Mouse (Mus musculus): ENCODE data around the gene Ric1. TPM values are rescaled to one million over a fixed set of nuclear protein-coding genes. Genes with fewer than 3 reads are reported as not detected.
"Not testable (repeated sequence)": the region's sequence is repeated elsewhere in the genome, so short reads cannot be mapped to it uniquely, and the experiment has no call there.

Ric1 gene
- polyA plus RNA-seq, 1 experiment from 2014 or later: 15.9 TPM

GRCm38 (mm10) chr19:29518409-29518808, 3.7 kb upstream of the Ric1 start:
- H3K9ac ChIP-seq: no peak overlapping the region
- H3K4me1 ChIP-seq (ENCODE audit: insufficient read depth): no peaks in the 10 kb centered on the region; the same call in 1 of the 2 replicates
- ATAC-seq (ENCODE audit: insufficient read depth): no peak
- no peaks in the 10 kb centered on the region for H3K9me3 ChIP-seq (ENCODE audit: low read depth, low read length)
- DNase-seq: no peak
- no peak overlapping the region for H3K4me2 ChIP-seq
- 81% methylated on average over 7 of the region's 7 CpGs for WGBS
- H3K36me3 ChIP-seq (ENCODE audit: insufficient read depth): no peaks in the 10 kb centered on the region
- TF ChIP-seq CTCF (IDR thresholded peaks at IDR 0.05; ENCODE audit: low read depth): no peak
- H3K27ac ChIP-seq (ENCODE audit: low read depth): no peak overlapping the region
- H3K4me3 ChIP-seq (ENCODE audit: low read depth, low read length): no peak overlapping the region
- H3K27me3 ChIP-seq (ENCODE audit: insufficient read depth, low read length): no peaks in the 10 kb centered on the region

GRCm38 (mm10) chr19:29518922-29519321, 3.2 kb upstream of the Ric1 start:
- DNase-seq (no peak), ATAC-seq (ENCODE audit: insufficient read depth) (no peak)
- WGBS: 79% methylated on average over 4 of the region's 4 CpGs

GRCm38 (mm10) chr19:29520996-29521560, 1.0 kb upstream of the Ric1 start:
- ATAC-seq (ENCODE audit: insufficient read depth) (no peak), DNase-seq (peak; percentile 40)
- peak overlapping the region; percentile 47; the same call in 1 of the 2 replicates for H3K27ac ChIP-seq (ENCODE audit: low read depth)
- H3K36me3 ChIP-seq (ENCODE audit: insufficient read depth): no peaks in the 10 kb centered on the region
- no peak for TF ChIP-seq CTCF (IDR thresholded peaks at IDR 0.05; ENCODE audit: low read depth)
- H3K4me3 ChIP-seq (ENCODE audit: low read depth, low read length): peak overlapping the region; percentile 83
- peak overlapping the region; percentile 91 for H3K9ac ChIP-seq
- H3K27me3 ChIP-seq (ENCODE audit: insufficient read depth, low read length): no peaks in the 10 kb centered on the region
- H3K4me1 ChIP-seq (ENCODE audit: insufficient read depth): peaks cover 4% of the 10 kb centered on the region; the same call in 1 of the 2 replicates
- 32% methylated on average over 10 of the region's 10 CpGs for WGBS
- H3K4me2 ChIP-seq: peak overlapping the region; percentile 83
- H3K9me3 ChIP-seq (ENCODE audit: low read depth, low read length): no peaks in the 10 kb centered on the region

More at GRCm38 (mm10) chr19:29518922-29519321, 3.2 kb upstream of the Ric1 start:
- TF ChIP-seq CTCF (IDR thresholded peaks at IDR 0.05; ENCODE audit: low read depth): no peak
- Histone ChIP-seq H3K9ac (no peak overlapping the region), H3K9me3 (ENCODE audit: low read depth, low read length) (no peaks in the 10 kb centered on the region), H3K4me3 (ENCODE audit: low read depth, low read length) (no peak overlapping the region), H3K4me1 (ENCODE audit: insufficient read depth) (peaks cover 4% of the 10 kb centered on the region; the same call in 1 of the 2 replicates), H3K27ac (ENCODE audit: low read depth) (no peak overlapping the region), H3K36me3 (ENCODE audit: insufficient read depth) (no peaks in the 10 kb centered on the region), H3K4me2 (no peak overlapping the region), H3K27me3 (ENCODE audit: insufficient read depth, low read length) (no peaks in the 10 kb centered on the region)

- no peaks in the 10 kb centered on the region for H3K27me3 ChIP-seq (ENCODE audit: insufficient read depth, low read length)
- peaks cover 4% of the 10 kb centered on the region; the same call in 1 of the 2 replicates for H3K4me1 ChIP-seq (ENCODE audit: insufficient read depth)
- no peak for TF ChIP-seq CTCF (IDR thresholded peaks at IDR 0.05; ENCODE audit: low read depth)
- peak overlapping the region; percentile 91 for H3K9ac ChIP-seq
- under 1% methylated on average over 90 of the region's 92 CpGs for WGBS
- ATAC-seq (ENCODE audit: insufficient read depth): peak; percentile 78
- H3K27ac ChIP-seq (ENCODE audit: low read depth): peak overlapping the region; percentile 96
- no peaks in the 10 kb centered on the region for H3K36me3 ChIP-seq (ENCODE audit: insufficient read depth)
- peak; percentile 65 for DNase-seq
- H3K4me2 ChIP-seq: peak overlapping the region; percentile 83
- H3K4me3 ChIP-seq (ENCODE audit: low read depth, low read length): peak overlapping the region; percentile 83
- H3K9me3 ChIP-seq (ENCODE audit: low read depth, low read length): no peaks in the 10 kb centered on the region
Measured at GRCm38 (mm10) chr19:29522445-29523229, 555 bp downstream of the Ric1 start.

GRCm38 (mm10) chr19:29523230-29523582, 1.1 kb downstream of the Ric1 start:
- H3K27me3 ChIP-seq (ENCODE audit: insufficient read depth, low read length): no peaks in the 10 kb centered on the region
- under 1% methylated on average over 9 of the region's 9 CpGs for WGBS
- ATAC-seq (ENCODE audit: insufficient read depth): no peak

GRCm38 (mm10) chr19:29523701-29524100, 1.6 kb downstream of the Ric1 start:
- Histone ChIP-seq H3K9me3 (ENCODE audit: low read depth, low read length) (peaks cover 2% of the 10 kb centered on the region; the same call in 1 of the 2 replicates), H3K4me1 (ENCODE audit: insufficient read depth) (peaks cover 4% of the 10 kb centered on the region; the same call in 1 of the 2 replicates), H3K27me3 (ENCODE audit: insufficient read depth, low read length) (no peaks in the 10 kb centered on the region), H3K27ac (ENCODE audit: low read depth) (no peak overlapping the region), H3K9ac (peak overlapping the region; percentile 91), H3K4me3 (ENCODE audit: low read depth, low read length) (peak overlapping the region; percentile 83), H3K4me2 (peak overlapping the region; percentile 83), H3K36me3 (ENCODE audit: insufficient read depth) (no peaks in the 10 kb centered on the region)
- no peak for TF ChIP-seq CTCF (IDR thresholded peaks at IDR 0.05; ENCODE audit: low read depth)
- DNase-seq: no peak
- 42% methylated on average over 5 of the region's 5 CpGs for WGBS
- no peak for ATAC-seq (ENCODE audit: insufficient read depth)

More at GRCm38 (mm10) chr19:29523230-29523582, 1.1 kb downstream of the Ric1 start:
- peak; percentile 52 for DNase-seq
- H3K4me1 ChIP-seq (ENCODE audit: insufficient read depth): peaks cover 4% of the 10 kb centered on the region; the same call in 1 of the 2 replicates
- H3K9ac ChIP-seq: peak overlapping the region; percentile 91
- H3K27ac ChIP-seq (ENCODE audit: low read depth): peak overlapping the region; percentile 96
- no peaks in the 10 kb centered on the region for H3K36me3 ChIP-seq (ENCODE audit: insufficient read depth)
- H3K9me3 ChIP-seq (ENCODE audit: low read depth, low read length): no peaks in the 10 kb centered on the region
- H3K4me3 ChIP-seq (ENCODE audit: low read depth, low read length): peak overlapping the region; percentile 83
- H3K4me2 ChIP-seq: peak overlapping the region; percentile 83
- no peak for TF ChIP-seq CTCF (IDR thresholded peaks at IDR 0.05; ENCODE audit: low read depth)

- Histone ChIP-seq H3K4me3 (ENCODE audit: low read depth, low read length) (no peak overlapping the region), H3K9ac (no peak overlapping the region)
- WGBS: 68% methylated on average over 4 of the region's 4 CpGs
Measured at GRCm38 (mm10) chr19:29524614-29525013, 2.5 kb downstream of the Ric1 start.

GRCm38 (mm10) chr19:29525588-29525987, 3.5 kb downstream of the Ric1 start:
- H3K36me3 ChIP-seq (ENCODE audit: insufficient read depth); H3K9ac ChIP-seq; H3K4me3 ChIP-seq (ENCODE audit: low read depth, low read length); H3K27me3 ChIP-seq (ENCODE audit: insufficient read depth, low read length); DNase-seq; ATAC-seq (ENCODE audit: insufficient read depth); H3K4me1 ChIP-seq (ENCODE audit: insufficient read depth); H3K27ac ChIP-seq (ENCODE audit: low read depth); H3K4me2 ChIP-seq; H3K9me3 ChIP-seq (ENCODE audit: low read depth, low read length): not testable (repeated sequence)
- WGBS: 85% methylated on average over 4 of the region's 4 CpGs

More at GRCm38 (mm10) chr19:29524614-29525013, 2.5 kb downstream of the Ric1 start:
- H3K4me1 ChIP-seq (ENCODE audit: insufficient read depth): peaks cover 4% of the 10 kb centered on the region; the same call in 1 of the 2 replicates
- no peak overlapping the region; the same call in 1 of the 2 replicates for H3K4me2 ChIP-seq
- H3K9me3 ChIP-seq (ENCODE audit: low read depth, low read length): peaks cover 8% of the 10 kb centered on the region; the same call in 1 of the 2 replicates
- no peaks in the 10 kb centered on the region for H3K36me3 ChIP-seq (ENCODE audit: insufficient read depth)
- no peak for TF ChIP-seq CTCF (IDR thresholded peaks at IDR 0.05; ENCODE audit: low read depth)
- H3K27me3 ChIP-seq (ENCODE audit: insufficient read depth, low read length): no peaks in the 10 kb centered on the region
- ATAC-seq (ENCODE audit: insufficient read depth): no peak
- DNase-seq: no peak
- H3K27ac ChIP-seq (ENCODE audit: low read depth): no peak overlapping the region
